Mouse (Mus musculus) ES-E14 (cell line): Measurements from ENCODE around the gene Apol8. TPM values are rescaled to one million over a fixed set of nuclear protein-coding genes. Genes with fewer than 3 reads are reported as not detected.

Source experiments
- DNase-seq: peaks from one replicate; pipeline ENCODE4 v3.0.0-alpha.2; 2013; ENCODE audit warnings: low read depth, low spot score
- H3K27ac ChIP-seq: 2 replicates; pipeline ENCODE4 v1.5.1; 2012; ENCODE audit warnings: low read depth, mild to moderate bottlenecking, low read length, moderate library complexity, mixed read lengths; ENCODE audit not compliant: poor library complexity, insufficient read depth, severe bottlenecking
- H3K36me3 ChIP-seq: 2 replicates; pipeline ENCODE4 v1.6.1; 2012; ENCODE audit warnings: mild to moderate bottlenecking, low read length, moderate library complexity, mixed read lengths; ENCODE audit not compliant: control insufficient read depth, poor library complexity, insufficient read depth, severe bottlenecking
- H3K4me1 ChIP-seq, 2 experiments: fragments of 150-350 bp in 1 of 2; sonication (generic) in 1 of 2; 2 replicates each; pipeline ENCODE4 v1.6.1; 2012; ENCODE audit warnings: low read length in 2 of 2, mild to moderate bottlenecking in 1 of 2, mixed read lengths in 1 of 2; ENCODE audit not compliant: control insufficient read depth in 2 of 2, insufficient read depth in 2 of 2, poor library complexity in 1 of 2
- H3K4me3 ChIP-seq, 2 experiments: fragments of 150-350 bp in 1 of 2; sonication (generic) in 1 of 2; 2 replicates each; pipeline ENCODE4 v1.5.1; 2012; ENCODE audit warnings: low read length in 2 of 2, low read depth in 1 of 2, mild to moderate bottlenecking in 1 of 2, mixed read lengths in 1 of 2; ENCODE audit not compliant: insufficient read depth in 1 of 2, poor library complexity in 1 of 2, severe bottlenecking in 1 of 2
- H3K9ac ChIP-seq: 2 replicates; pipeline ENCODE4 v1.6.1; 2012; ENCODE audit warnings: low read depth, mild to moderate bottlenecking, low read length, mixed read lengths; ENCODE audit not compliant: poor library complexity, insufficient read depth, severe bottlenecking
- H3K9me3 ChIP-seq: fragments of 150-350 bp; sonication (generic); 2 replicates; pipeline ENCODE4 v1.6.1; 2012; ENCODE audit warnings: low read depth, mild to moderate bottlenecking, low read length; ENCODE audit not compliant: control insufficient read depth, insufficient read depth
- CHD2 ChIP-seq: IDR thresholded peaks from 2 replicates; pipeline ENCODE4 v1.6.1; 2014; ENCODE audit warnings: mild to moderate bottlenecking, low read depth, low read length, inconsistent platforms
- HCFC1 ChIP-seq: IDR thresholded peaks from 2 replicates; pipeline ENCODE4 v1.6.1; 2012; ENCODE audit warnings: low read length, inconsistent platforms, borderline replicate concordance; ENCODE audit not compliant: insufficient read depth
- MAFK ChIP-seq: IDR thresholded peaks from 2 replicates; pipeline ENCODE4 v1.6.1; 2014; ENCODE audit warnings: mild to moderate bottlenecking, low read depth, low read length, inconsistent platforms; ENCODE audit not compliant: insufficient read depth
- ZC3H11A ChIP-seq: IDR thresholded peaks from 2 replicates; pipeline ENCODE4 v1.6.1; 2012; ENCODE audit warnings: low read depth, mild to moderate bottlenecking, inconsistent platforms, low read length, borderline replicate concordance
- ZNF384 ChIP-seq: IDR thresholded peaks from 2 replicates; pipeline ENCODE4 v1.6.1; 2012; ENCODE audit warnings: low read depth, low read length, inconsistent platforms
- in situ Hi-C, 2 experiments: fragments of 600-800 bp; cut with MboI; formaldehyde crosslinking; loops; one replicate each; pipeline ENCODE4 v1.15.1; 2025; ENCODE audit warnings: low sequenced_read_pairs in 2 of 2, inconsistent platforms in 1 of 2; ENCODE audit not compliant: unreplicated experiment in 2 of 2
- total RNA-seq: library from RNA; depleted of rRNA; stranded (reverse); fragments of 300-350 nt; gene quantifications from 2 replicates; pipeline ENCODE4 v1.2.3, GENCODE M21; 2012; rRNA removed

Gene Apol8
- total RNA-seq: 1.8 and 3.1 TPM in 2 replicates

DNA sequence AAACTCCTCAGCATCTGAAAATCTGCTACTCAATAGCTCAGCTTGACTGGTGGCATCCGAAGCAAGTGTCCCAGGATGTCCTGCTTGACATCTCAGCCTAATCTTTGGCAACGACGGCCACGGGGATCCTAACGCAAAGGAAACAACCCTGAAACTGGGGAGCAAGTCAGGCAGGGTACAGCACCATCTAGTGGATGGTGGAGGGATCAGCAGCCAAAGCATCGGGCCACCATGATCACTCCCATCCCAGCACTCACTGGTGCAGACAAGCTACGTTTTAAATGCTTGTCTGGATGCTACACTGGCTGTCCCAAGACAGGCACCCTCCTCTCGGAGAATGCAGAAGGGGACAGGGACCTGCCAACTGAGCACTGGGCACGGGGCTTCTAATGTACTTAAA, at the start of gene Apol8:
Apol8 (minus strand) TSS at position 156 of the 400 bp plus-strand sequence.
- H3K9me3 ChIP-seq: no peaks in the 10 kb centered on the region
- no peak within 1 kb of the TSS for H3K4me3 ChIP-seq
- H3K36me3 ChIP-seq: peaks cover 14% of the 10 kb centered on the region
- TF ChIP-seq MAFK: no peak
- no peak for TF ChIP-seq ZC3H11A
- TF ChIP-seq ZNF384: no peak
- in situ Hi-C loops: no loop called here
- H3K9ac ChIP-seq: no peak within 1 kb of the TSS
- DNase-seq: peak; percentile 48
- H3K4me1 ChIP-seq: peaks cover 0 to 7% of the 10 kb centered on the region in 2 experiments; a peak in 1 of 4 replicates
- no peak within 1 kb of the TSS for H3K27ac ChIP-seq

- H3K36me3 ChIP-seq: peaks cover 43% of the 10 kb centered on the region; the same call in 1 of the 2 replicates
- no peak overlapping the region for H3K27ac ChIP-seq
- H3K9ac ChIP-seq: no peak overlapping the region
- in situ Hi-C loops: no loop called here
- TF ChIP-seq ZC3H11A (no peak), HCFC1 (no peak), ZNF384 (no peak), CHD2 (no peak), MAFK (no peak)
- no peaks in the 10 kb centered on the region for H3K9me3 ChIP-seq
- DNase-seq: no peak
- H3K4me3 ChIP-seq: no peak overlapping the region
- peaks cover 3 to 21% of the 10 kb centered on the region in 2 experiments; a peak in 3 of 4 replicates for H3K4me1 ChIP-seq
These were observed 48.9 kb upstream of the Apol8 start for GRCm38 (mm10) chr15:77805657-77806056.

GRCm38 (mm10) chr15:77804949-77805348, 48.1 kb upstream of the Apol8 start:
- Histone ChIP-seq H3K4me1 (peaks cover 4 to 26% of the 10 kb centered on the region in 2 experiments; a peak in 3 of 4 replicates), H3K27ac (0 out of 2 replicates have a peak overlapping the region, but pooled peaks have one; percentile 33), H3K9me3 (no peaks in the 10 kb centered on the region), H3K36me3 (peaks cover 39% of the 10 kb centered on the region; the same call in 1 of the 2 replicates), H3K9ac (no peak overlapping the region; the same call in 1 of the 2 replicates), H3K4me3 (no peak overlapping the region)
- no peak for DNase-seq
- in situ Hi-C loops: no loop called here
- TF ChIP-seq ZC3H11A (no peak), HCFC1 (no peak), ZNF384 (no peak), MAFK (no peak), CHD2 (no peak)

GRCm38 (mm10) chr15:77804460-77804859, 47.7 kb upstream of the Apol8 start:
- in situ Hi-C loops: no loop called here
- TF ChIP-seq CHD2 (no peak), ZC3H11A (no peak), MAFK (no peak), HCFC1 (no peak), ZNF384 (no peak)
- H3K36me3 ChIP-seq: peaks cover 39% of the 10 kb centered on the region; the same call in 1 of the 2 replicates

DNA sequence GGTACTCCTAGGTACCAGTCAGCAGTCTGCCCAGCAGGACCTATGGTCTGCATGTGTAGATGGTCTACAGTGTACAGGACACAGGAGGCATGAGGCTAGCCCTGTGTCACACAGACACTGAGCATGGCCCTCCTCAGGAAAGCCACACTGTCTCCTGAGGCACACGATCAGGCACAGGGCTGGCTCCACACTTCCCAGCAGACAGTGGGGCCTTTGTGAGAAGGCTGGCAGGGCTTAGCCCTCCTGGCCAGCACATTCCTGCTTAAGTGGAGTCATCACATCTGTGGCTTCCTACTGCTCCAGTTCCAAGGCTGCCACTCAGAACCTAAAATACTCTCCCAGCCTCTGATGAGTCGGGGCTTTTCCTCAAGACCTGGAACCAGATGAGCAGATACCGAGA, 46.9 kb upstream of the Apol8 start:
- peaks cover 14 to 37% of the 10 kb centered on the region in 2 experiments; a peak in 3 of 4 replicates for H3K4me1 ChIP-seq

More at GRCm38 (mm10) chr15:77804460-77804859, 47.7 kb upstream of the Apol8 start:
- Histone ChIP-seq H3K4me1 (peaks cover 8 to 31% of the 10 kb centered on the region in 2 experiments; a peak in 3 of 4 replicates), H3K9me3 (no peaks in the 10 kb centered on the region), H3K4me3 (no peak overlapping the region), H3K27ac (0 out of 2 replicates have a peak overlapping the region, but pooled peaks have one; percentile 33), H3K9ac (no peak overlapping the region)
- no peak for DNase-seq

More for the DNA sequence above, 46.9 kb upstream of the Apol8 start:
- TF ChIP-seq ZC3H11A (no peak), ZNF384 (no peak), MAFK (no peak), HCFC1 (no peak), CHD2 (no peak)
- DNase-seq: no peak
- in situ Hi-C loops: no loop called here
- H3K36me3 ChIP-seq: peaks cover 35% of the 10 kb centered on the region; the same call in 1 of the 2 replicates
- no peak overlapping the region for H3K4me3 ChIP-seq
- no peak overlapping the region; the same call in 1 of the 2 replicates for H3K27ac ChIP-seq
- H3K9ac ChIP-seq: no peak overlapping the region
- no peaks in the 10 kb centered on the region for H3K9me3 ChIP-seq
